Mouse (Mus musculus) heart, adult 9 months (tissue): ENCODE data around the gene Lrrn2.
A peak's percentile ranks its signal among the peaks of the same experiment; 100 is the strongest.

Experiments
- DNase-seq, 2 experiments: peaks; one replicate each; pipeline ENCODE4 v3.0.0; 2022; ENCODE audit warnings: low spot score in 2 of 2

Lrrn2 gene

DNA sequence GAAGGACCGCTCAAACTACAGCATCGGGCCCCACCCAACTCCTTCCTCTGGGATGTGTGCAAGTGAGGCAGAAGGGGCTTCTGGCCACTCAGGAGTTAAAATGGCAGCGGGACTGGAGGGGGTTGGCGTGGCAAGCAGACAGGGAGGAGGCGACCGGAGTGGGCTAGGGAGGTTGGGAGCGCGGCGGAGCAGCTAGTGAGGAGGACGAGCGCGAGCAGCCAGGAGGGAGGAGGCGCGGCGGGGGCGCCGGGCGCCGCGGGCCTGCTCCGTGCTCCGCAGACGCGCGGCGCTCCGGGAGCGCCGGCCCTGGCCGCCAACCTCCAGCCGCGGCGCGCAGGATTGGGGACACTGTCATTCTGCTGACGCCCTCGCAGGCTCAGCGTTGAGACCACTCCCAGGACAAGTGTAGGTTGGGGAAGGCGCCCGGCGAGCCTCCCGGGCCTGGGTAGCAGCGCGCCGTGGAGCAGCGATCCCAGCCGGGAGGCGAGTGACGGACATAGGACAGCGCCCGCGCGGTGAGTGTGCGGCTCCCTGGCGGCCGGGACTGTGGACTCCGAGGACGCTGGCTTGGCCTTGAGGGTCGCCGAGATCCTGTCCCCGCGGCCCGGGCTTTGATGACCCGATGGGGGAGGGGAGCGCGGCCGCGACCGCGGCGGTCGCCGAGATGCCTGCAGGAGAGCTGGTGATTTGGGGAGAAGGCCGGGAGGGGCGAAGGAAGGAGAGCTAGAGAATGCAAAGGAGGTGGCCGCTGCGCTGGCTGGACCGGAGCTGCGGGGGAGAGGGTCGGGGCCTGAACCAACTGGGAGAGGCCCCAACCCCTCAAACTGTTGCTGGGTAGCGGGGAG, at the start of gene Lrrn2:
Gene Lrrn2, plus strand, starts transcription at position 113 of the 845 bp plus-strand sequence.
- DNase-seq = peak; percentile 21 to 35

DNA sequence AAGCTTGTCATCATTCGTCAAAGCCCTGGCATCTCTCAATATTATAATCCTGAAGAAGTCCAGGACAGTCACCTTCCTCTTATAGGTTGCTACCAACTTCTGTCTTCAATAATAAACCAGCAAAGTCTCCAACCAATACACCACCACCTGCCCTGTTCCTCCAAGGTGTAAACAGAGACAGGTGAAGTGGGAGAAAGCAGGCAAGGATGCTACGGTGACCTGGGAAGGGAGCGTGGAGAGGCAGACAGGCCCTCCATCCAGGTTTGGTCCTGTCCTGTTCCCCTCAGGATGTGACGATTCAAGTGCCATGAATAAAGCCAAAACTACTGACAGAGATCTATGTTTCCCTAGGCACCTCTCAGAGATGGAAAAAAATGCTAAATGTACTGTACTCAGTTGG, 48.1 kb upstream of the Lrrn2 start:
- DNase-seq = no peak

DNA sequence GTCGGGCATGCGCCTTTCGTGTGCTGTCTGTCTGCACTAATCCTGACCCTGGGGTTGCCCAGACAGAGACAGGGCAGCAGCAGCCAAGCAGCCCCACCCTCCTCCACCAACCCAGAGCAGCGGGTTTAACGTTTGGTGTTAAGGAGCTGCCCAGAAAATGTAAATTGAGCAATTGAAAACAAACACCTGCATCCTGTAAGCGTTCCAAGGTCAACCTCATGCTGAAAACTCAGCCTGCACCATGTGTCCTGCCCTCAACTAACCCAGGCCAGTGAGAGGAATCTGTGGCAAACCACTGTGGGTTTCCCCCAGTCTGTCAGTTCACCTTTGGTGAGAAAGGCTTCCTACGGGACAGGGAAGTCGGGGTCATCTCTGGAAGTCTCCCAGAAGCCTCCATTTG, 46.0 kb upstream of the Lrrn2 start:
- no peak for DNase-seq

DNA sequence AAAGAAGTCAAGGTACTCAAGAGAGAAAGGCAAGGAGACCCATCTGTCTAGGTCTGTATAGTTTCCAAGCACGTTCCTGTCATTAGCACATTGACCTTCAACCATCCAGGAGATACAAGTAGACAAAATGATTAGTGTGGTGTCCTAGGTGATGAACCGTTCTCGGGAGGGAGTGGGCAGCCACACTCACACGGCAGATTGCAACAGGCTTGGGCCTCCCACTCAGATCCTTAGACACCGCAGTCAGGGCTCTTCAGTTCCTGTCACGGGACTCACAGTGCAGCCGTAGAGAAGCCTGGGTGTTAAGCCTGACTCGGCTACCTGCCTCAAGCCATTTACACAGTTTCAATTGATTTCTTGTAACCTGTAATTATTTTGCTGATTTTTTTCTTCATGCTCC, 43.2 kb upstream of the Lrrn2 start:
- no peak for DNase-seq

DNA sequence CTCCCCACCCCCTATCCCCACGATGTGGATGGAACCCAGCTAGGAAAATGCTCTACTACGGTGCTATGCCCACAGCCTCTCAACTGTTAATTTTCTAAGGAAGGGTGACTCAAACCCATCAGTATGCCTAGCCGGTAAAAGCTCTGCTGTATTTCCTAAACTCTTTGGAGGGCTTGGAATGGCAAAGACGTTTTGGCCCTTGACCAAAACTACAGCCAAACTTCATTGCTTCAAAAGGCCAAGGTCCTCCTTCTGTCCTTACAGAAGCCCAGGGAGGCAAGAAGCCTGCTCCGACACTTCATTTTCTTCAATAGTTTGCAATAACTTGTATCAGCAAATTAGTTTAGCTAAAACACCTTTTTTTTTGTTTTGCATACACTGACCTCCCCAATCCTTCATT, 42.4 kb upstream of the Lrrn2 start:
- no peak for DNase-seq

DNA sequence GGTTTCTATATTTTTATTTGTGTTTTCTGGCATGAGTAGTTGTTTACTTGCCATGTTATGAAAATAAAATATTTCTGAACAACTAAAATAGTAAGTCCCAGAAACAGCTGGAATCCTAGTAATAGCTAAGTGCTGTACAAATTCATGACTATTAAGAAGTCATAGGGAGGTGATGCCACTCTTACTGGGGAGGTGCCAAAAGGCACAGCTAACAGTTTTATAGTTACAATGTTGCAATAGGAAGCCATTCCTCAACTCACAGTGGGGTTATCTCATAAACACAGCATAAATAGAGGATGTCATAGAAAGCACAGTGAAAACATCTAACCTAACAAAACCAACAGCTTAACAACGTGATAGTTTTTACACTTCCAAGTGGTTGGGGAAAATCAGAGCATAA, 41.7 kb upstream of the Lrrn2 start:
- DNase-seq = no peak

DNA sequence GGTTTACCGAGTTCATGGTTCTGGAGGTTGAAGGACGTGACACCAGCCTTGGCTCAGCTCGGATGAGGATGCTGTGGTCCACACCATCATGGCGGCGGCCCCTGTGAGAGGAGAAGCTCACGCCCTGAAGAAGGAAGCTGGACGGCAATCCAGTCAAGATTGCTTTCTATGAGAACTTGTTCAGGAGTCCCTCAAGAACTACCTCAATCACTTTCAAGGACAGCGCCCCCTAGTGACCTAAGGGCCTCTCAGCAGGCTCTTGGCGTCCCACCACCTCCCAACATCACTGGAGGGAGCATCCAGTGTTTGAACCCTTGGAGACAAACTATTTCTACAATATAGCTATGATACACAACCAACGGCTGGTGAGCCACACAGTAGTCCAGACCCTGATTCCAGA, 36.5 kb upstream of the Lrrn2 start:
- no peak for DNase-seq

DNA sequence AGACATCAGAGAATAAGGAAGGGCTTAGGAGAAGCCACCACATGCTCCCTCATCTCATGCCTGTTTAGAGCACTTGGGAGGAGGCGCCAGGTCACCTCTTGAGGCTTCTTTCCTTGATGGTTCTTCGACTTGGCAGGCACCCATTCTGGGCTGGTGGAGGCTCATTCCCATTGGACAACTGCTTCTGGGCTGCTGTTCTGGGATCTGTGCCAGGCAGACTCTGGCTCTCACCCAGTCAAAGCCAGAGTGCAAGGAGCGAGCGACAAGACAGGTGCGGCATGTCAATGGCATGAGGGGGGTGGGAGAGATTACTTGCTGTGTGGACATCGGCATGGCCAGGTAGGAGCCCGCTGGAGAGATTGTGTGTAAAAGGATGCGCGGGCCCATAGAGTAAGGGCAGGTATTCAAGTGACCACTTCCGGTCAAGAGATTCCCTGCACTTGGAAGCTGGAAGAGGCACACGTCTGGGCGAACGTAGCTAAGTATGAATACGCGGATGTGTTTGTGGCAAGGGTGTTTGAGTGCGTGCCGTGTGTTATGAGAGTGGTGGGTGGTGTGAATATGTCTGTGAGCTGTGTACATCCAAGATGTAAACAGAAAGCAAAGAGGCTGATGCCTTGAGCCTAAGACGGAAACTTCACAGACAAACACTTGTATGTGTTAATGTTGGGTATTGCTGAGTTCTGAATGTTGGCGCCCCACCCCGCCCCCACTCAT, 35.8 kb upstream of the Lrrn2 start:
- DNase-seq = peak; percentile 36 to 63

DNA sequence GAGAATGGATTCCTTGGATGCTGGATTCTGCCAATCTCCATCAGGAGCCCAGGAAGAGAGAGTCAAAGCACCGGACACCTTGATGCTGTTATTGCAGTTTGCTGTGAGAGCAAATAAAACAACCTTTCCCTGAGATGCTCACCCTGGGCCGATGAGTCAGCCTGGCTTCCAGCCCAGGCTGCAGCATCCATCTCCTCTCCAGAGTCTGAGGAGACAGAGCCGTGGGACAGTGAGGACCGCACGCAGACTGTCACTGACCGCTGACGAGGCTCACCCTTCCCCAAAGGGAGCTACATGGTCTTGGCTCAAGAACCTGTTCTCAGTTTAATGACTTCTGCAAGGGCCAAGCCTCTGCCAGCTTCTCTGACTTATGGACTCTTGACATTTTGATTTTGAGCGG, 34.3 kb upstream of the Lrrn2 start:
- DNase-seq = no peak

DNA sequence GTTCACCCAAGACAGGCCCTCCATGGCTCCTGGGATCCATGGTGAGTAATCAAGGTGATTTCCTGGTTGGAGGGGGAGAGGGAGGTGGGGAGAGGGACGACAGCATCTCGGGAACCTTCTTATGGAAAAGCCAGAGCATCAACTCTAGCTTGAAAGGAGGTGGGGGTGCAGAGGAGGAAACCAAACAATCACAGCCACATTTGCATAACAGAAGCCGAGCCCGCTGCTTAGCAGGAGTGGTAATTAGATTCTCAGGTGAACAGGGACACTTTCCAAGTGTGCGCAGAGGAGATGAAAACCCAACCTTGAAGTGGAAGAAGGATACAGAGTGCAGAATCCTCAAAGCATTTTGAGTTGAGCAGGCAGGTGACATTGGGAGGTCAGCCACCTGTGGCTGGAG, 29.3 kb upstream of the Lrrn2 start:
- no peak for DNase-seq

DNA sequence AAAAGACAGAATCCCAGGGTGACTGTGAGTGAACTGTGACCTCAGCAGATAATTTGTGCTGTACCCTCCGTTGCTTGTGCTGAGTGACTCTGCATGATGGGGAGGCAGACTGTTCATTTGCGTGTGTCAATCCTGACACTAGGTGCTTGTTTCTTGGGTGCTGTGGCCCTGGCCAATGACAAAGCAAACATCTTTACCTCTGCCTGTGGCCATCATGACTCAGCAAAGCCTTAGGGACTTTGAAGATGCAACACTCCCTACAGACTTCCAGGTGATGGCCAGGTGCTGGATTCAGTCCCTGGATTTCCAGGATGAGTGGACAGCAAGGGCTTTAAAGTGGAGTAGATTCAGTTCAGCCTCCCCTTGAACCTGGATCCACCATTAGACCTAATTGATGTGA, 28.8 kb upstream of the Lrrn2 start:
- no peak for DNase-seq

DNA sequence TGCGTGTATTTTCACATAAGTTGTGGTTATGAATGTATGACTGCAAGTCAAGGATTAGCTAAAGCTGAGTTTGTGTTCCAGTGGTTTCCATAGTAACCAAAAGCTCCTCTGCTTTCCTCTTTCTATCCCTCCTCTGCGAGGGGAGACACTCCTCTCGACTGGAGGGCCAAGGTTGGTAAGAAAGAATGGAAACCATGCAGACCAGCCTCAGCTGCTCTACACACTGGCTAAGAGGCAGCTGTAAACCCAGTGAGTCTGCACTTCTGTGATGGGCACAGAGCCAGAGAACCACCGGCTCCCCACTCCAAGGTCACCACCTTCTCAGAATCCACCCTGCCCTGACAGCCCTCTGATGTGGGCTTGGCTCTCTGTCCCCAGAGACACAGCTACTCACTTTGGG, 28.3 kb upstream of the Lrrn2 start:
- peak; percentile 31 to 54 for DNase-seq

DNA sequence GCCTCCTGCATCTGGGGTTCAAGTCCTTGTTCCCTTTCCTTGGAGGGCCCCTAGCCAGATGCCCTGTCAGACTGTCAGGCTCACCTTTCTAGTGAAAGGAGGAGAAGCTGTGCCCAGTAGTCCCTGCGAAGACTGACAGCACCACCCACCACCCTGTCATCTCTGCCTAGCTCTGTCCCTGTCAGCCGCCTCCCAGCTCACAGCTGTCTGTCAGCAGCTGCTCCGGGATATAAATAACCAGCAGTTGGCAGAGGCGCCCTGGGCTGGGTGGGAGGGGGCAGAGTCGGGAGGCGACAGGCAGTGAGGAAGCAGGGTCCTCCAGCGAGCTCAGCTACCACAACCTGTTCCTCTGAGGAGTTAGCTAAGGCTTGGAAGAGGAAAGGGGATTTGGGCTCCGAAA, 26.8 kb upstream of the Lrrn2 start:
- peak; percentile 53 to 67 for DNase-seq

DNA sequence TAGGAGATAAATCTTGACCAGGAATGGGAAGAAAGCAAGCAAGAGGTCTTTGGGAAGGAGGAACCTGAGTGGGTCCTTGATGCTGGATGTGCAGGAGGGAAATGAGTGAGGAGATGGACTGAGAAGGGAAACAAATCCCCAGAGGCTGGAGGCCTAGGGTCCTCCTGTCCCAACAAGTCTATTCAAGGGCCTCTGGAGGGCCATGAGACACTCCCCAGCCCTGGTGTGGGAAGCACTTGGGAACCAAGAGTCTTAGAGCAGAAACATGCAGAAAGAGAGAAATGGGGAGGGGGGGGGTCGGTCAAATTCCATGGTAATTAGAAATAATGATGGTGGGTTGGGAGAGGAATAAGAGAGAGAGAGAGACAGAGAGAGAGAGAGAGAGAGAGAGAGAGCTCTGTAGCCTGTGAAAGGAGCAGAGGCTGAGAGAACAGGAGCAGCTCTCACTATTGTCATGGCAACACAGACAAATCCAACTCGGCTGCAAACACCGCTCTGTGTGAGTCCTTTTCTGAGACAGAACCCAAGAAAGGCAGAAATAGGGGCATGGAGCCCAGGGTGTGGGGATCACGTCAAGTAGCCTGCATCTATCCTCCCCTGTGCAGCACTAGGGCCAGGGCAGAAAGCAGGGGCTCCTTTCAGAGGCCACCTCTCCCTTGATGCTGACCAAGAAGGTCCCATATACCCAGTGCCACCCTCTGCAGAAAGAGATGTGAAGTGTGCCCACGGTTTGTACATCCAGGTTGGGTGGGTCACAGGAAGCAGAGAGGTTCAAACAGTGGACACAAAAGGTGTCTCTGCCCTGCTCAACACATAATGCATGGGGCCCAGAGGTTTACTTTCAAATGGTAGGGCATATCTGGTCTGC, 21.3 kb upstream of the Lrrn2 start:
- no peak for DNase-seq

DNA sequence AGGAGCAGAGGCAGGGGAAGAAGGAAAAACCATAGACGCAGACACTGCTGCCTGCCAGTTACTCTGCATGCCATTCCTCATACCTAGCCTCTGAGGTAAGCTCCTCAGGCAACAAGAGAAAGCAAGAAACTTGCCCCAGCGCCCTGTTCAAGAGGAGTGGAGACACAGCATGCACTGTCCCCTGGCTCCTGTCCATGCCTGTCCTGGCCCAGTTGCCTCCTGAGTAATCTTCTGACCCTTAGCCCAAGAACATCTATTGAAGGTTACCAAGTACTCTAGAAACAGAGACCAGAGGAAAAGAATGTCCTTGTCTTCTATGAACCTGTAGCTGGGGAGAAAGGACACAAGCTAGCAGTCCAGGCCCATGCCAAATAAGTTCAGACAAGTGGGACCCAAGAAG, 15.9 kb upstream of the Lrrn2 start:
- no peak for DNase-seq

DNA sequence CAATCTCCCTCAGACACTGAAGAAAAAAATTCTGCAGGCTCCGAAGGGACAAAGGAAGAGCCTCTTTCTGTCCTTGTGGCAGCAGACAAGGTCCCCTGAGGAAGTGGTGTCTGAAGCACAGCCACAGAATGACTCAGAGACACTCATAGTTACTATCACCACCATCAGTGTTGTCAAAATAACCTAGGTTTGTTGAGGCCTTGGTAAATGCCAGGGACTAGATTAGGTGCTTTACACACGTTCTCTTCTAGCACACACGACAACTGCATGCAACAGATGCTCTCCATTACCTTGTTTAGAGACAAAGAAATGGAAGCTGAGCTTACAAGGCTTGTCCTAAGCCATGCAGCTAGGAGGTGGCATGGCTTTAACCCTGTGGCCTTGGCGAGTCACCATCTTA, 14.5 kb upstream of the Lrrn2 start:
- DNase-seq = no peak

DNA sequence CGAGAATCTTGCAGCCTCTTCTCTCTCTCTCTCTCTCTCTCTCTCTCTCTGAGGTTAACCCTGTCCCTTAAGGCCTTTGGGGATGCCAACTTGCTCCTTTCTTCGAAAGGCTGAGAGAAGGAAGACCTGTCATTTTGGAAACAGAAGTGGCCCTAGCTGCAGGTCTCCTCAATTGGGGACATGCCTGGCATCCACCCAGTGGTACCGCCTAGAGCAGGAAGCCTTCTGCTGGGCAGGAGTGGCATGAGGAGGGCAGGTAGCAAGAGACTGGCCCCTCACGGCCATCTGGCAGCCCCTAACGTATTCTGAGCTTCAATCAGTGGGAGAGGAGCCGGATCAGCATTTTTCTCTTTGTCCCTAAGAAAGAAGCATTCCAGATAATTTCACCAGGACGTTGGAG, 9.7 kb upstream of the Lrrn2 start:
- no peak for DNase-seq

DNA sequence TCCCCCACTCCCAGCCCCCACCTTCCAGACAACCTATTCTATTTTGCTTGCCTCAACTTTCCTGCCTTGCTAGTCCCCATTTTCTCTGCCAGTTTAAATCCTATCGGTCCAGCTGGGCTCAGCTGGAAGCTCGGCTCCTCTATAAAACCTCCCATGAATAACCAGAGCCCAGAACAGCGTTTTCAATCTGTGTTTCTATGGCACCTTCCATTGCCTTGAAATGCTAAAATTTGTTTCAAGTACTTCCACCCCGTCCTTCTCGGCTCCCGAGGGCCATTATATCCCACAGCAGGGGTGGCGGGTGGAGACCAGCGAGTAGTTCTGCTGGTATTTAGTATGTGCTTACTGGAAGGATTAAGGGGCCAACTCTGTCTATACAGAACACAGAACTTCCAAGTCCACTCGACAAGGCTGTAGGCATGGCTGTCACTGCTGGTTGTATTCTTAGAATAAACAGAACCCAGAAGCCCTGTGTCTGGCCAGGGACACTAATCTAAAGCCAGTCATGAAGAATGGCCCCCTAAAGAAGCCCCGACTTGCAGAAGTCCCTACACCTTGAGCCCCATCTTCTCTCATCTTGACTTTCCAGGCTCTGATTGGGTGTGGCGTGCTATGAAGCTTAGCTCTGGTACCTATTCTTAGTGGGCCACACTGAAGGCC, 992 bp upstream of the Lrrn2 start:
- no peak for DNase-seq

DNA sequence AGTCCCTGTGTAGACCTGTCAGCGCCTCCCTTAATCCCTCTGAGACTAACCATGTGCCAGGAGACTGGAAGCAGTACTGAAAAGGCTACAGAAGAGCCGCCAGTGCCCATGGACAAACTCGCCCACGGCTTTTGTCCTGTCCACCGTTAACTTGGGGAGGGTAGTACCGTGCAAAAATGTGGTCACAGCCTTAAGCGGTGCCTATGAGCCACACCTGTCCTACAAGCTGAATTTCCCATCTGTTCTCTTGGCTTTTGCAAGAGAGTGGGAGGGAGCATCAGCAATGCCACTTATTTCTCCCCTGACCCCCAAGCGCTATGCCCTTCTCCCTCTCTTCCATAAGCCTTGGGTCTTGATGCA, 292 bp upstream of the Lrrn2 start:
- no peak for DNase-seq

DNA sequence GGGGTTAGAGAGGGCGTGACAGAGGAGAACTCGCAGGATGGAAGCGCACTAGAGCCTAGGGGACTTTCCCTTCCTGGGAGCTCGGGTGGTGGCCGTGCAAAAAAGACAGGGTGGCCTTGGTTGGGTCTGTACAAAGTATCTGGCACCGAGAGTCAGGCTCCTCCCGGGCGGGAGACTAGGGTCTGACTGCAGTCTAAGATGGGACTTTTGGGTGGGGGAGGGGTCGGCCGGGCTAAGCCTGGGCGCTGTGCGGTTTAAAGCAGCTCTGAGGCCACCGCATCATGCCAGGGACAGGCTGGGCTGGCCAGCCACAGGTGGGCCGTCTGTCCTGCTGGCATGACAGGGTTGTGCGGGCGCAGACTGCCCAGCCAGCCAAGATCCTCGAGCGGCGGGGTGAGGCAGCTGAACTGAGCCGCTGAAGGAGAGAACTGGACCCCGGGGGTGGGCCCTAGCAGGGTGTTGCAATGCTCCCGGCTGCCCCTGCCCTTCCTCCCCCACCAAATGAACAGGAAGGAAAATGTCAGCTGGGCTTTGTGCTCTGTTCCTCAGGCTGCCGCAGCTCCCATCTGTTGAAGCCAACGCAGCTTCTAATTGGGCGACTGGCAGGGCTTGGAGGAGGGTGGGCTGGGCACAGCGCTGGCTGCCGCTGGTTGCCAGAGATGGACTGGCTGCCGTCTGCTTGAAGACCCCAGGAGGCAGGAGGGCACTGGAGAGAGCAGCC, 1.1 kb downstream of the Lrrn2 start:
- DNase-seq = peak; percentile 24 to 30

DNA sequence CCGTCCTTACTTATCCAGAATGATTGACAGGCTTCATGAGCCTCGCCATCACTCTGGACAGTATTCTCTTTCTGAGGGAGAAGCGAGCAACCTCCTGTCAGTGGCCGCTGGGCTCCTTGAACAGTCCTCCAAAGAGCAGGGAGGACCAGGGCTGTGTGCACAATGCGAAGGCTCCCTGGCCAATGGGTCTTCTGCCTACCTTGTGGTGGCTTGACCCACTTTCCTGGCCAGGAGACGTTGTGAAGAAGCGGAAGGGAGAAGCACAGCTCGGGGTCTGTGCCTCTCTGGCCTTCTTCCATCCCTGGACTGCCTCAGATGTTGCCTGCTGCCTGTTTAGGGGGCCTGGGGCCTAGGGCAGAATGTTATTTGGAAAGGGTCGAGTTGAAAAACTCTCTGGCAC, 1.8 kb downstream of the Lrrn2 start:
- DNase-seq = no peak
